Mouse (Mus musculus) CH12.LX (cell line): ENCODE results near the gene Ramp2. TPM values are rescaled to one million over a fixed set of nuclear protein-coding genes. Genes with fewer than 3 reads are reported as not detected.

ENCODE experiments used
- DNase-seq: peaks from one replicate; pipeline ENCODE4 v3.0.0-alpha.2; 2013; ENCODE audit errors: extremely low read depth
- H3K27ac ChIP-seq: 2 replicates; pipeline ENCODE4 v1.5.1; 2012; ENCODE audit warnings: low read depth, mild to moderate bottlenecking, control low read depth, moderate library complexity; ENCODE audit not compliant: insufficient read depth
- H3K27me3 ChIP-seq: replicated peaks from 2 replicates; pipeline ENCODE3; 2012; ENCODE audit warnings: inconsistent platforms
- H3K36me3 ChIP-seq, 2 experiments: replicated peaks in 1 of 2; 2 replicates each; pipeline versions ENCODE3 to v1.6.1; 2012; ENCODE audit warnings: inconsistent platforms in 1 of 2, low read length in 1 of 2, mild to moderate bottlenecking in 1 of 2, mixed read lengths in 1 of 2, moderate library complexity in 1 of 2; ENCODE audit not compliant: control insufficient read depth in 1 of 2, insufficient read depth in 1 of 2
- H3K4me1 ChIP-seq, 2 experiments: 2 replicates each; pipeline ENCODE4 v1.6.1; 2012; ENCODE audit warnings: inconsistent platforms in 1 of 2, moderate library complexity in 1 of 2; ENCODE audit not compliant: insufficient read depth in 2 of 2, control insufficient read depth in 1 of 2
- H3K4me2 ChIP-seq: 2 replicates; pipeline ENCODE4 v1.6.1; 2012; ENCODE audit warnings: low read depth, mild to moderate bottlenecking, control low read depth; ENCODE audit not compliant: poor library complexity, insufficient read depth, severe bottlenecking
- H3K4me3 ChIP-seq, 3 experiments: fragments of 150-350 bp in 1 of 3; sonication (generic) in 1 of 3; replicated peaks in 1 of 3; 2 replicates each; pipeline versions ENCODE3 to v1.5.1; 2011 to 2012; ENCODE audit warnings: low read depth in 2 of 3, low read length in 2 of 3, mild to moderate bottlenecking in 2 of 3, moderate library complexity in 2 of 3, control low read depth in 1 of 3, improper control_type of control experiment in 1 of 3, inconsistent platforms in 1 of 3, mixed read lengths in 1 of 3; ENCODE audit not compliant: poor library complexity in 1 of 3
- H3K79me2 ChIP-seq: replicated peaks from 2 replicates; pipeline ENCODE4 v1.6.1; 2012; ENCODE audit warnings: mild to moderate bottlenecking, moderate library complexity; ENCODE audit not compliant: control insufficient read depth, poor library complexity, insufficient read depth, severe bottlenecking; ENCODE audit errors: extremely low read depth
- H3K9ac ChIP-seq: 2 replicates; pipeline ENCODE4 v1.6.1; 2012; ENCODE audit warnings: low read depth, mild to moderate bottlenecking, control low read depth, moderate library complexity; ENCODE audit not compliant: insufficient read depth
- H3K9me3 ChIP-seq: replicated peaks from 2 replicates; pipeline ENCODE3; 2012; ENCODE audit warnings: low read length, inconsistent platforms, mixed read lengths
- BHLHE40 ChIP-seq: IDR thresholded peaks from 2 replicates; pipeline ENCODE4 v1.6.1; 2011; ENCODE audit warnings: mild to moderate bottlenecking, low read depth, low read length, improper control_type of control experiment
- CHD2 ChIP-seq: IDR thresholded peaks from 2 replicates; pipeline ENCODE4 v1.6.1; 2011; ENCODE audit warnings: low read length, improper control_type of control experiment
- E2F4 ChIP-seq: IDR thresholded peaks from 2 replicates; pipeline ENCODE4 v1.6.1; 2011; ENCODE audit warnings: low read depth, low read length, improper control_type of control experiment; ENCODE audit not compliant: insufficient replicate concordance
- ELF1 ChIP-seq: IDR thresholded peaks from 2 replicates; pipeline ENCODE4 v1.6.1; 2014; ENCODE audit warnings: low read depth, mild to moderate bottlenecking, inconsistent platforms, low read length, improper control_type of control experiment
- IRF4 ChIP-seq: IDR thresholded peaks from 2 replicates; pipeline ENCODE4 v1.6.1; 2014; ENCODE audit warnings: low read depth, mild to moderate bottlenecking, inconsistent platforms, low read length, improper control_type of control experiment
- JUN ChIP-seq: IDR thresholded peaks from 2 replicates; pipeline ENCODE4 v1.6.1; 2011; ENCODE audit warnings: low read depth, mild to moderate bottlenecking, low read length, improper control_type of control experiment, moderate library complexity; ENCODE audit not compliant: insufficient read depth
- JUND ChIP-seq: conservative IDR thresholded peaks from 2 replicates; pipeline ENCODE4 v1.6.1; 2011; ENCODE audit warnings: low read depth, low read length, improper control_type of control experiment
- KAT2A ChIP-seq: IDR thresholded peaks from 2 replicates; pipeline ENCODE4 v1.6.1; 2012; ENCODE audit warnings: low read length, improper control_type of control experiment, inconsistent platforms; ENCODE audit not compliant: insufficient replicate concordance
- MAFK ChIP-seq: IDR thresholded peaks from 2 replicates; pipeline ENCODE4 v1.6.1; 2011; ENCODE audit warnings: low read length, improper control_type of control experiment; ENCODE audit not compliant: insufficient replicate concordance
- MAX ChIP-seq: IDR thresholded peaks from 2 replicates; pipeline ENCODE4 v1.6.1; 2011; ENCODE audit warnings: low read length, improper control_type of control experiment
- MAZ ChIP-seq: IDR thresholded peaks from 2 replicates; pipeline ENCODE4 v1.6.1; 2012; ENCODE audit warnings: low read depth, mild to moderate bottlenecking, inconsistent platforms, low read length, improper control_type of control experiment, moderate library complexity
- MXI1 ChIP-seq: IDR thresholded peaks from 2 replicates; pipeline ENCODE4 v1.6.1; 2011; ENCODE audit warnings: mild to moderate bottlenecking, low read depth, low read length, improper control_type of control experiment
- NELFE ChIP-seq: IDR thresholded peaks from 2 replicates; pipeline ENCODE4 v1.6.1; 2011; ENCODE audit warnings: low read depth, low read length, improper control_type of control experiment
- NRF1 ChIP-seq: IDR thresholded peaks from 2 replicates; pipeline ENCODE4 v1.6.1; 2014; ENCODE audit warnings: low read depth, mild to moderate bottlenecking, inconsistent platforms, low read length, improper control_type of control experiment, moderate library complexity
- PAX5 ChIP-seq: IDR thresholded peaks from 2 replicates; pipeline ENCODE4 v1.6.1; 2012; ENCODE audit warnings: low read length, inconsistent platforms, mixed read lengths
- POLR2A ChIP-seq: IDR thresholded peaks from 2 replicates; pipeline ENCODE4 v1.6.1; 2011; ENCODE audit warnings: low read depth, mild to moderate bottlenecking, improper control_type of control experiment, low read length
- POLR2AphosphoS2 ChIP-seq: IDR thresholded peaks from 2 replicates; pipeline ENCODE4 v1.6.1; 2011; ENCODE audit warnings: low read depth, low read length, improper control_type of control experiment
- SIN3A ChIP-seq: IDR thresholded peaks from 2 replicates; pipeline ENCODE4 v1.6.1; 2012; ENCODE audit warnings: low read length, improper control_type of control experiment, inconsistent platforms
- SMC3 ChIP-seq: IDR thresholded peaks from 2 replicates; pipeline ENCODE4 v1.6.1; 2011; ENCODE audit warnings: low read depth, low read length, improper control_type of control experiment
- TBP ChIP-seq: conservative IDR thresholded peaks from 2 replicates; pipeline ENCODE4 v1.6.1; 2011; ENCODE audit warnings: low read depth, low read length, improper control_type of control experiment
- USF1 ChIP-seq: IDR thresholded peaks from 2 replicates; pipeline ENCODE4 v1.6.1; 2014; ENCODE audit warnings: low read depth, mild to moderate bottlenecking, inconsistent platforms, low read length, improper control_type of control experiment
- ZMIZ1 ChIP-seq: IDR thresholded peaks from 2 replicates; pipeline ENCODE4 v1.6.1; 2012; ENCODE audit warnings: low read depth, mild to moderate bottlenecking, inconsistent platforms, low read length, improper control_type of control experiment
- ZNF384 ChIP-seq: IDR thresholded peaks from 2 replicates; pipeline ENCODE4 v1.6.1; 2012; ENCODE audit warnings: low read depth, low read length, improper control_type of control experiment, inconsistent platforms
- dilution Hi-C: fragments of 300-500 bp; cut with MboI; formaldehyde crosslinking; loops from 2 replicates; pipeline ENCODE4 v1.14.3; 2020; ENCODE audit warnings: low sequenced_read_pairs; ENCODE audit not compliant: extremely low pct_unique_long_range_greater_than_20kb, extremely low pct_ligation_motif_present
- in situ Hi-C: fragments of 300-500 bp; cut with MboI; formaldehyde crosslinking; loops from 3 replicates; pipeline ENCODE4 v1.14.3; 2019; ENCODE audit warnings: low sequenced_read_pairs, low pct_ligation_motif_present, low pct_unique_long_range_greater_than_20kb, mixed read lengths
- polyA plus RNA-seq: library from polyadenylated mRNA; unstranded; fragments of >175 nt; gene quantifications from 2 replicates; pipeline ENCODE4 v1.2.1, GENCODE M21; 2012; ENCODE audit warnings: low read depth; ENCODE audit not compliant: insufficient read length
- total RNA-seq, 2 experiments: library from RNA; depleted of rRNA; stranded (reverse); fragments of 300-350 nt in 1 of 2; fragments of >200 nt in 1 of 2; gene quantifications; 2 replicates each; pipeline ENCODE4 v1.2.3; 2012 to 2014

Gene Ramp2
- total and polyA plus RNA-seq, 3 experiments: 0.26 to 1.3 (median 0.33) TPM

- no peaks in the 10 kb centered on the region for H3K36me3 ChIP-seq
- no peaks in the 10 kb centered on the region for H3K4me1 ChIP-seq
- TF ChIP-seq CHD2 (no peak), ZNF384 (no peak), MAFK (no peak), KAT2A (no peak), MAX (no peak), NRF1 (no peak), BHLHE40 (no peak), JUND (no peak), POLR2A (no peak), E2F4 (no peak), IRF4 (no peak), ZMIZ1 (no peak)
- in situ Hi-C loops (no loop called here), dilution Hi-C loops (no loop called here)
- no peak overlapping the region for H3K4me3 ChIP-seq
- H3K9me3 ChIP-seq: peaks cover 2% of the 10 kb centered on the region
- no peaks in the 10 kb centered on the region for H3K79me2 ChIP-seq
- H3K27ac ChIP-seq: no peak overlapping the region
- DNase-seq: no peak
- H3K9ac ChIP-seq: no peak overlapping the region
- peaks cover 23% of the 10 kb centered on the region for H3K27me3 ChIP-seq
- H3K4me2 ChIP-seq: no peak overlapping the region
Measured at GRCm38 (mm10) chr11:101238071-101238647, 7.7 kb upstream of the Ramp2 start.

GRCm38 (mm10) chr11:101245071-101245470, 757 bp upstream of the Ramp2 start:
- Histone ChIP-seq H3K4me2 (no peak overlapping the region), H3K9me3 (no peaks in the 10 kb centered on the region), H3K4me1 (peaks cover 6 to 7% of the 10 kb centered on the region in 2 experiments), H3K36me3 (no peaks in the 10 kb centered on the region), H3K9ac (no peak overlapping the region), H3K79me2 (no peaks in the 10 kb centered on the region), H3K27me3 (peaks cover 70% of the 10 kb centered on the region), H3K27ac (no peak overlapping the region), H3K4me3 (no peak overlapping the region)
- in situ Hi-C loops (no loop called here), dilution Hi-C loops (no loop called here)
- no peak for DNase-seq
- TF ChIP-seq SIN3A (no peak), JUND (no peak), PAX5 (no peak), MAZ (no peak), ELF1 (no peak), CHD2 (no peak), MXI1 (no peak), USF1 (no peak), TBP (no peak), BHLHE40 (no peak), POLR2AphosphoS2 (no peak), POLR2A (no peak), JUN (no peak), NELFE (no peak), SMC3 (no peak), ZNF384 (no peak), NRF1 (no peak), IRF4 (no peak)
